Mouse (Mus musculus) heart, embryonic 10.5 days (tissue): ENCODE data around the gene Fgf7. TPM values are rescaled to one million over a fixed set of nuclear protein-coding genes. Genes with fewer than 3 reads are reported as not detected.

Experiments
- DNase-seq: peaks from one replicate; pipeline ENCODE4 v3.0.0-alpha.2; 2017; ENCODE audit warnings: low spot score
- H3K27ac ChIP-seq: fragments of 300-500 bp; sonication (generic); 2 replicates; pipeline ENCODE4 v1.5.1; 2016; ENCODE audit warnings: mild to moderate bottlenecking
- H3K27me3 ChIP-seq: fragments of 300-500 bp; sonication (generic); 2 replicates; pipeline ENCODE4 v1.6.1; 2016; ENCODE audit warnings: mild to moderate bottlenecking; ENCODE audit not compliant: poor library complexity, insufficient read depth, severe bottlenecking
- H3K36me3 ChIP-seq: fragments of 300-500 bp; sonication (generic); 2 replicates; pipeline ENCODE4 v1.6.1; 2016; ENCODE audit warnings: mild to moderate bottlenecking, moderate library complexity
- H3K4me1 ChIP-seq: fragments of 300-500 bp; sonication (generic); 2 replicates; pipeline ENCODE4 v1.6.1; 2016; ENCODE audit warnings: mild to moderate bottlenecking
- H3K4me3 ChIP-seq: fragments of 300-500 bp; sonication (generic); 2 replicates; pipeline ENCODE4 v1.5.1; 2016; ENCODE audit warnings: mild to moderate bottlenecking, moderate library complexity
- H3K9me3 ChIP-seq: fragments of 300-500 bp; sonication (generic); 2 replicates; pipeline ENCODE4 v1.6.1; 2016; ENCODE audit warnings: mild to moderate bottlenecking, moderate library complexity
- WGBS: fragments of 180-500 bp; shearing (Covaris S2); methylation state at CpG from one replicate; pipeline ENCODE4 v1.1.7; 2016; 5-methylcytosine and 5-hydroxymethylcytosine counted together
- polyA plus RNA-seq: library from polyadenylated mRNA; unstranded; fragments of >200 nt; fragmentation: Nextera tagmentation; extraction: Ambion mirVana; gene quantifications from 2 replicates; pipeline ENCODE4 v1.2.1, GENCODE M21; 2016

The Fgf7 gene
- polyA plus RNA-seq, 1 experiment from 2014 or later, result 0.46 TPM

DNA sequence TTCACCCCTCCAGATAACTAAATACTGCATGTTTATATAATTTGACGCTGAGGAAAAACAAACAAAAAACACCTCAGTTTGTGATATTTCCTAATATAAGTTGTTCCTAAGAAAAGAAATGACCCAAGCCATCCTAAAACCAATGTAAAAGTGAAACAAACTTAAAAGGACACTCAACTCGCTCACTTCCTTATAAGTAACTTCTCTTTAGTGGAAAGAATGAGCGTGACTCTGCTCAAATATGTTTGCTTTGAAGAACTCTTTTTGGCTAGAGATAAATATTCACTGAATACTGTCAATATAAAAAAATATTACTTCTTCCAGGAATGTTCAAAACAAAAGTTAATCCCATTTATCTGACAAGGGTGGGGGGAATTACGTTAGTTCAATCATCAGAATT lies 39.3 kb downstream of the Fgf7 start:
- WGBS, result 87% methylated on average over 4 of the region's 4 CpGs

GRCm38 (mm10) chr2:126076506-126076905 lies 42.0 kb downstream of the Fgf7 start:
- H3K4me1 ChIP-seq, result no peaks in the 10 kb centered on the region
- no peaks in the 10 kb centered on the region for H3K27me3 ChIP-seq
- H3K4me3 ChIP-seq, result no peak overlapping the region
- DNase-seq, result no peak
- no peaks in the 10 kb centered on the region for H3K9me3 ChIP-seq
- H3K27ac ChIP-seq, result no peak overlapping the region
- H3K36me3 ChIP-seq, result no peaks in the 10 kb centered on the region
- 87% methylated on average over 6 of the region's 6 CpGs for WGBS

More for the DNA sequence above, 39.3 kb downstream of the Fgf7 start:
- Histone ChIP-seq H3K9me3 (no peaks in the 10 kb centered on the region), H3K36me3 (no peaks in the 10 kb centered on the region), H3K27me3 (no peaks in the 10 kb centered on the region), H3K4me1 (no peaks in the 10 kb centered on the region), H3K4me3 (no peak overlapping the region), H3K27ac (no peak overlapping the region)
- DNase-seq, result no peak

DNA sequence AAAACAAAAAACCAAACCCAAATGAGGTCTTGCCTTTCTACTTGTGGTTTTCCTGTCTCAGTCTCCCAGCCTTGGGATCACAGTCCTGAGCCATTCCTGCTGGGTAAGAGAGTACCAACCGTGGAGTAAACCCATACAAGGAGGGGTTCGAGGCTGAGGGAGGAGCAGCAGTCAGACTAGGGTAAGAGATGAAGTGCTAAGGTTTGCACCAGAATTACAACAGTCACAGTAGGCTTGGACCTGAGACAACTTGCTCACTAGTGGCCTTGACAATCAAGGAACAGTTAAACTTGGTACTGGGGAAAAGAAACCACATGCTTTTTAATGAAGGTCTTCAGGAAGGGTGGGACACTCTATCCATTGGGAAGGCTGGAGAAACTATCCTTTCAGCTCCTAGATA lies 44.6 kb downstream of the Fgf7 start:
- 67% methylated on average over 2 of the region's 2 CpGs for WGBS
- Histone ChIP-seq H3K4me1 (peaks cover 3% of the 10 kb centered on the region; the same call in 1 of the 2 replicates), H3K9me3 (no peaks in the 10 kb centered on the region), H3K36me3 (no peaks in the 10 kb centered on the region), H3K27ac (no peak overlapping the region), H3K27me3 (no peaks in the 10 kb centered on the region), H3K4me3 (no peak overlapping the region)
- DNase-seq, result no peak

DNA sequence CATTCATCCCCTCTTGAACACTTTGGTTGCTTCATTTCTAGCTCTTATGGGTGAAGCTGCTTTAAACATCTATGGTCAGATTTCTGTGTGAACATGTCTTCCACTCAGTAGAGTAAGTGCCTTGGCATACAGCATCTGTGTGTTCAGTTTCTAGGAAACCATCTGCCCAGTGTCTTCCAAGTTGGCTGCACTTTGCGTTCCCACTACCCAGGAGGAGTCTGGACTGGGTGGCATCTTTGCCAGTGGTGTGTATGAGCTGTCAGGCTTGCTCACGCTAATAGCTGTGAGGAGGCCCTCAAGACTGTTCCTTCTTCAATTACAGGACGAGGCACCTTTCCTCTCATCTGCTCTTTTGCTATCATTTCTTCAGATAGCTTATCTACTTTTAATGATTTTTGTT lies 49.9 kb downstream of the Fgf7 start:
- Histone ChIP-seq H3K4me3 (no peak overlapping the region), H3K4me1 (peaks cover 3% of the 10 kb centered on the region; the same call in 1 of the 2 replicates), H3K9me3 (no peaks in the 10 kb centered on the region), H3K36me3 (no peaks in the 10 kb centered on the region), H3K27ac (no peak overlapping the region), H3K27me3 (no peaks in the 10 kb centered on the region)
- no peak for DNase-seq
- WGBS, result 72% methylated on average over 3 of the region's 3 CpGs

GRCm38 (mm10) chr2:126086187-126086586 lies 51.7 kb downstream of the Fgf7 start:
- H3K27me3 ChIP-seq, result no peaks in the 10 kb centered on the region
- no peak overlapping the region for H3K27ac ChIP-seq
- no peak overlapping the region for H3K4me3 ChIP-seq
- DNase-seq, result no peak
- H3K36me3 ChIP-seq, result no peaks in the 10 kb centered on the region
- H3K9me3 ChIP-seq, result no peaks in the 10 kb centered on the region
- peaks cover 3% of the 10 kb centered on the region; the same call in 1 of the 2 replicates for H3K4me1 ChIP-seq
- 45% methylated on average over 8 of the region's 8 CpGs for WGBS

- no peak for DNase-seq
- Histone ChIP-seq H3K27me3 (no peaks in the 10 kb centered on the region), H3K9me3 (no peaks in the 10 kb centered on the region), H3K36me3 (no peaks in the 10 kb centered on the region), H3K4me1 (no peaks in the 10 kb centered on the region), H3K4me3 (no peak overlapping the region), H3K27ac (no peak overlapping the region)
- 73% methylated on average over 5 of the region's 5 CpGs for WGBS
These were observed 56.0 kb downstream of the Fgf7 start for GRCm38 (mm10) chr2:126090432-126090831.

DNA sequence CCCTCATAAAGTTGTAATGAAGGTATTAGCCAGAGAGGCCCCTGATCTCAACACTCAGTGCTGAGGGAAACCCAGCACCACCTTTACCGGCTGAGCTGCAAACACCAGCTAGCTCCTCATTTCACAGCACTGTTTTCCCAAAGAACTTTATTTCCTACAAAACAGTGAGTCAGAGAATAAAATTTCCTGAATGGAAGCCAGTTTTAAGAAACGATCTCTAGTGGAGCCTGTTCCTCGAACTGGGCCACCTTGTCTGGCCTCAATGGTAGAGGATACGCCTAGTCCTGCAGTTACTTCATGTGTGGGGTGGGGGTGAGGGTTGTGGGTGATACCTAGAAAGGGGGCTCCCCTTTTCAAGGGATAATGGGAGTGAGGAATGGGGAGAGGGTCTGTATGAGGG lies 60.2 kb downstream of the Fgf7 start:
- WGBS, result 87% methylated on average over 4 of the region's 4 CpGs
- Histone ChIP-seq H3K9me3 (no peaks in the 10 kb centered on the region), H3K4me3 (no peak overlapping the region), H3K27ac (no peak overlapping the region), H3K36me3 (no peaks in the 10 kb centered on the region), H3K27me3 (no peaks in the 10 kb centered on the region), H3K4me1 (no peaks in the 10 kb centered on the region)
- DNase-seq, result no peak

Other genes with a start within 250 kb of the Fgf7 start
- 34.0 and 40.7 TPM in 2 replicates for gene Galk2, start 175.5 kb upstream of the Fgf7 start, polyA plus RNA-seq
- gene Cops2, start 175.5 kb upstream of the Fgf7 start, polyA plus RNA-seq, result 77.5 and 81.3 TPM in 2 replicates
- not detected in 2 replicates for gene Fam227b, start 117.3 kb downstream of the Fgf7 start, polyA plus RNA-seq
- 22.8 and 28.3 TPM in 2 replicates for gene Dtwd1, start 117.5 kb downstream of the Fgf7 start, polyA plus RNA-seq
- gene Gm17555, start 180.4 kb downstream of the Fgf7 start, polyA plus RNA-seq, result not detected in 2 replicates